Comparison of ENCODE assay signal across 9 mouse cellular contexts in the genomic region with DNA sequence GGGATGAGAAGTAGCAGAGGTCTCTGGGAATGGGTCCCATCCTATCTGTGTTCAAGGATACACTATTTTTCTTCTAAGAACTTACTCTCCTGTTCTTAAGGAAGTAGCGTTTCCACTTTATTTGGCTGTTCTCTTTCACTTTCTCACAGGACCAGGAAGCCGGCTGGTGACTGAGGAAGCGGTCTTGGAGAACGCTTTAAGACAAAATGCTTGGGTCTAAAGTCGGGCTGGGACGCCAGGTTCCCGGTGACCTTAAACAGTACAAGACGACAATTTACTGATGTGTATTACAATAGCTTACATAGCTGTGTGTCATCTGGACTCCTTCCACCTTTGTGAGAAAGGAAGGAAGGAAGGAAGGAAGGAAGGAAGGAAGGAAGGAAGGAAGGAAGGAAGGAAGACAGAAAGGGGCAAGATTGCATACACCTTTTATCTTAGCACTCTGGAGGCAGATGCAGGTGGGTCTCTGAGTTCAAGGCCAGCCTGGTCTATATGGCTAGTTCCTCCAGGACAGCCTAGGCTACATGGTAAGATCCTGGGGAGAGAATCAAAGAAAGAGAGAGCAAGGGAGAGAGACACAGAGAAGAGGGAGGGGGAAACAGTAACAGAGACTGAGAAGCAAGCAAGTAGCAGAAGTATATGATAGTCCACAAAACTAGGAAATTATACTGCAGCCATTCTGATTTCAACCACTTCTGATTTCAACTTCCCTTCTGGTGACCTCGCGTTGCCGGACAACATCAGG. TPM values are rescaled to one million over a fixed set of nuclear protein-coding genes. Genes with fewer than 3 reads are reported as not detected.
DNase-seq lines count a peak whose midpoint lies in the region; ATAC-seq and TF ChIP-seq lines count a peak whose summit lies in the region.
"Had no signal": no experiment of that assay in that cellular context is flagged by ENCODE, and none has a peak within 500 bp of the region (broad histone marks: within the 10 kb centered on the region; RNA-seq: fewer than 3 reads in every experiment).

No protein-coding gene starts in this region.

- no peak for ATAC-seq in heart, embryonic 15.5 days (replicated peaks; ENCODE audit: insufficient number of reproducible peaks, insufficient read depth, low FRiP score, low read depth)
- ATAC-seq in hindbrain, embryonic 11.5 days (ENCODE audit: low FRiP score): peak; percentile 60

- TF ChIP-seq POLR2A in bone marrow, adult 2 months (IDR thresholded peaks at IDR 0.05; ENCODE audit: borderline replicate concordance, control insufficient read depth, low read depth, low read length): no peak

- H3K9ac ChIP-seq in heart, embryonic 15.5 days: no peak overlapping the region
- peak overlapping the region; percentile 4 for H3K9ac ChIP-seq in hindbrain, embryonic 11.5 days (ENCODE audit: low read depth, low read length)

- TF ChIP-seq CTCF in bone marrow, adult 2 months (IDR thresholded peaks at IDR 0.05; ENCODE audit: control insufficient read depth, insufficient read depth, low read length): no peak

- H3K27ac ChIP-seq in heart, embryonic 15.5 days: peak overlapping the region; percentile 72
- peak overlapping the region; percentile 42; the same call in 1 of the 2 replicates for H3K27ac ChIP-seq in bone marrow, adult 2 months (ENCODE audit: control insufficient read depth, insufficient read depth, low read depth, low read length, poor library complexity)
- no peak overlapping the region for H3K27ac ChIP-seq in hindbrain, embryonic 11.5 days (ENCODE audit: low read depth, low read length)

- H3K27me3 ChIP-seq in heart, embryonic 15.5 days: no peaks in the 10 kb centered on the region
- no peaks in the 10 kb centered on the region for H3K27me3 ChIP-seq in hindbrain, embryonic 11.5 days (ENCODE audit: control insufficient read depth, insufficient read depth, low read length)
- H3K27me3 ChIP-seq in megakaryocyte, embryonic 14.5 days (replicated peaks): peaks cover 3% of the 10 kb centered on the region

- peaks cover 14% of the 10 kb centered on the region for H3K36me3 ChIP-seq in heart, embryonic 15.5 days
- peaks cover 7% of the 10 kb centered on the region; the same call in 1 of the 2 replicates for H3K36me3 ChIP-seq in hindbrain, embryonic 11.5 days (ENCODE audit: control insufficient read depth, insufficient read depth, low read length)
- peaks cover 24% of the 10 kb centered on the region for H3K36me3 ChIP-seq in megakaryocyte, embryonic 14.5 days (replicated peaks; ENCODE audit: low read length)

- H3K4me1 ChIP-seq in heart, embryonic 15.5 days (replicated peaks): peaks cover 7% of the 10 kb centered on the region
- H3K4me1 ChIP-seq in bone marrow, adult 2 months (ENCODE audit: control insufficient read depth, insufficient read depth, low read length): peaks cover 4% of the 10 kb centered on the region
- peaks cover 2% of the 10 kb centered on the region; the same call in 1 of the 2 replicates for H3K4me1 ChIP-seq in hindbrain, embryonic 11.5 days (replicated peaks; ENCODE audit: control insufficient read depth, insufficient read depth, low read length)
- peaks cover 25% of the 10 kb centered on the region for H3K4me1 ChIP-seq in megakaryocyte, embryonic 14.5 days

- peak overlapping the region; percentile 71 for H3K4me3 ChIP-seq in heart, embryonic 15.5 days
- peak overlapping the region; percentile 61 for H3K4me3 ChIP-seq in bone marrow, adult 2 months (replicated peaks; ENCODE audit: control insufficient read depth, low read depth, low read length)
- H3K4me3 ChIP-seq in hindbrain, embryonic 11.5 days (ENCODE audit: low read depth, low read length): peak overlapping the region; percentile 47
- peak overlapping the region; percentile 95 for H3K4me3 ChIP-seq in megakaryocyte, embryonic 14.5 days (replicated peaks)

- DNase-seq in heart, postnatal 25 days (ENCODE audit: low spot score): no peak
- no peak for DNase-seq in hindbrain, embryonic 11.5 days (ENCODE audit: low spot score)
- no peak for DNase-seq in frontal cortex, postnatal 36 days (ENCODE audit: low spot score in 2 of 2)
- DNase-seq in B cell, adult 2 months: no peak
- DNase-seq in adrenal gland, postnatal 4 days (ENCODE audit: low spot score in 2 of 2): no peak

- H3K4me2 ChIP-seq in heart, embryonic 15.5 days: peak overlapping the region; percentile 74
- peak overlapping the region; percentile 46 for H3K4me2 ChIP-seq in hindbrain, embryonic 11.5 days (replicated peaks; ENCODE audit: low read depth, low read length)

- intact Hi-C loops in heart, postnatal 25 days (cut with DNase I): loop anchor here (5.0 kb wide), 1 partner anchor 89 kb away; no protein-coding TSS in a partner anchor

- 65% methylated on average over 11 of the region's 11 CpGs for WGBS in heart, embryonic 15.5 days
- WGBS in bone marrow, adult 2 months: 56% methylated on average over 11 of the region's 11 CpGs
- WGBS in hindbrain, embryonic 11.5 days: 69% methylated on average over 11 of the region's 11 CpGs

- H3K9me3 ChIP-seq in heart, embryonic 15.5 days (replicated peaks): no peaks in the 10 kb centered on the region
- no peaks in the 10 kb centered on the region for H3K9me3 ChIP-seq in hindbrain, embryonic 11.5 days (ENCODE audit: control insufficient read depth, low read length)
- H3K9me3 ChIP-seq in megakaryocyte, embryonic 14.5 days: peaks cover 10% of the 10 kb centered on the region

RNA-seq across cellular contexts. Expression of a gene that starts 0.6 kb away (rescaled TPM):
- polyA plus RNA-seq in heart, embryonic 15.5 days (2015; fragmentation: Nextera tagmentation; extraction: Ambion mirVana): 4.9 and 8.7 TPM in 2 replicates
- 1 to 10 TPM; 3.2 to 3.8 TPM for total RNA-seq in heart, postnatal 25 days (2021)
- polyA plus RNA-seq in bone marrow, adult 2 months (2011; ENCODE audit: insufficient read depth, insufficient read length, low replicate concordance, missing spikeins): 2.4 and 3.6 TPM in 2 replicates
- polyA plus RNA-seq in hindbrain, embryonic 11.5 days (2014; fragmentation: Nextera tagmentation; extraction: Ambion mirVana): 9.0 and 9.7 TPM in 2 replicates
- polyA plus RNA-seq in megakaryocyte, embryonic 14.5 days (2012; ENCODE audit: insufficient read depth, low replicate concordance): 6.6 and 15.5 TPM in 2 replicates
- total RNA-seq in adrenal gland, postnatal 4 days (2021): 10 to 100 TPM; 12.0 to 12.6 TPM

RNA-seq across cellular contexts. Expression of a gene that starts 11.3 kb away (rescaled TPM):
- polyA plus RNA-seq in heart, embryonic 15.5 days (2015; fragmentation: Nextera tagmentation; extraction: Ambion mirVana): 0.47 and 1.0 TPM in 2 replicates
- 1 to 10 TPM; 1.1 TPM for total RNA-seq in heart, postnatal 25 days (2021)
- polyA plus RNA-seq in bone marrow, adult 2 months (2011; ENCODE audit: insufficient read depth, insufficient read length, low replicate concordance, missing spikeins): 14.5 and 24.2 TPM in 2 replicates
- polyA plus RNA-seq in hindbrain, embryonic 11.5 days (2014; fragmentation: Nextera tagmentation; extraction: Ambion mirVana): 0.42 and 0.46 TPM in 2 replicates
- not detected in 2 replicates for polyA plus RNA-seq in megakaryocyte, embryonic 14.5 days (2012; ENCODE audit: insufficient read depth, low replicate concordance)
- total RNA-seq in adrenal gland, postnatal 4 days (2021): 1 to 10 TPM; 2.1 to 2.2 TPM

RNA-seq across cellular contexts. Expression of a gene that starts 19.0 kb away (rescaled TPM):
- polyA plus RNA-seq in heart, embryonic 15.5 days (2015; fragmentation: Nextera tagmentation; extraction: Ambion mirVana): not detected in 2 replicates
- under 1 TPM; 0.28 to 0.34 TPM for total RNA-seq in heart, postnatal 25 days (2021)
- not detected in 2 replicates for polyA plus RNA-seq in bone marrow, adult 2 months (2011; ENCODE audit: insufficient read depth, insufficient read length, low replicate concordance, missing spikeins)
- not detected in 2 replicates for polyA plus RNA-seq in hindbrain, embryonic 11.5 days (2014; fragmentation: Nextera tagmentation; extraction: Ambion mirVana)
- not detected in 2 replicates for polyA plus RNA-seq in megakaryocyte, embryonic 14.5 days (2012; ENCODE audit: insufficient read depth, low replicate concordance)
- under 1 TPM in 1 of 2 experiments, not detected in 1; 0.31 TPM for total RNA-seq in adrenal gland, postnatal 4 days (2021)
- total RNA-seq: layer of hippocampus, postnatal 14 days had no signal

RNA-seq across cellular contexts. Expression of a gene that starts 36.7 kb away (rescaled TPM):
- not detected in 2 replicates for polyA plus RNA-seq in heart, embryonic 15.5 days (2015; fragmentation: Nextera tagmentation; extraction: Ambion mirVana)
- not detected for total RNA-seq in heart, postnatal 25 days (2021)
- not detected in 2 replicates for polyA plus RNA-seq in bone marrow, adult 2 months (2011; ENCODE audit: insufficient read depth, insufficient read length, low replicate concordance, missing spikeins)
- polyA plus RNA-seq in hindbrain, embryonic 11.5 days (2014; fragmentation: Nextera tagmentation; extraction: Ambion mirVana): not detected in 2 replicates
- polyA plus RNA-seq in megakaryocyte, embryonic 14.5 days (2012; ENCODE audit: insufficient read depth, low replicate concordance): 0.86 TPM in 1 of 2 replicates, not detected in the other
- total RNA-seq in adrenal gland, postnatal 4 days (2021): under 1 TPM in 1 of 2 experiments, not detected in 1; 0.14 TPM

RNA-seq across cellular contexts. Expression of a gene that starts 41.1 kb away (rescaled TPM):
- 0.19 and 0.34 TPM in 2 replicates for polyA plus RNA-seq in heart, embryonic 15.5 days (2015; fragmentation: Nextera tagmentation; extraction: Ambion mirVana)
- total RNA-seq in heart, postnatal 25 days (2021): not detected
- polyA plus RNA-seq in bone marrow, adult 2 months (2011; ENCODE audit: insufficient read depth, insufficient read length, low replicate concordance, missing spikeins): not detected in 2 replicates
- polyA plus RNA-seq in hindbrain, embryonic 11.5 days (2014; fragmentation: Nextera tagmentation; extraction: Ambion mirVana): 0.13 TPM in 1 of 2 replicates, not detected in the other
- polyA plus RNA-seq in megakaryocyte, embryonic 14.5 days (2012; ENCODE audit: insufficient read depth, low replicate concordance): not detected in 2 replicates
- not detected for total RNA-seq in adrenal gland, postnatal 4 days (2021)
- total RNA-seq: layer of hippocampus, postnatal 14 days had no signal
